Mouse (Mus musculus) cerebellum, adult (tissue): ENCODE results near the gene Mrpl14.
A peak's percentile ranks its signal among the peaks of the same experiment; 100 is the strongest.

Source experiments
- ATAC-seq: cut with Nextera tagmentation; 2 replicates; pipeline ENCODE4 v1.9.2; 2017; ENCODE audit warnings: mild to moderate bottlenecking, moderate library complexity, mixed read lengths; ENCODE audit not compliant: insufficient number of reproducible peaks, low FRiP score, low TSS enrichment

Gene Mrpl14

GRCm38 (mm10) chr17:45685171-45686092 lies 690 bp upstream of the Mrpl14 start:
- peak; percentile 64 for ATAC-seq

- no peak for ATAC-seq
Measured at GRCm38 (mm10) chr17:45686716-45687115, 594 bp downstream of the Mrpl14 start, which contains the start of gene Tmem63b. Tmem63b (minus strand) TSS chr17:45686905.

- no peak for ATAC-seq
Measured at GRCm38 (mm10) chr17:45689120-45689519, 3.0 kb downstream of the Mrpl14 start.

- ATAC-seq: no peak
Measured at GRCm38 (mm10) chr17:45690044-45690443, 3.9 kb downstream of the Mrpl14 start.

GRCm38 (mm10) chr17:45692159-45692558 lies 6.0 kb downstream of the Mrpl14 start:
- ATAC-seq: no peak

- no peak for ATAC-seq
Measured at GRCm38 (mm10) chr17:45693812-45694565, 7.9 kb downstream of the Mrpl14 start.

- no peak for ATAC-seq
Measured at GRCm38 (mm10) chr17:45695227-45696120, 9.4 kb downstream of the Mrpl14 start.

- ATAC-seq: no peak
Measured at GRCm38 (mm10) chr17:45696981-45697380, 10.9 kb downstream of the Mrpl14 start.

GRCm38 (mm10) chr17:45698368-45698767 lies 12.2 kb downstream of the Mrpl14 start:
- ATAC-seq: no peak

GRCm38 (mm10) chr17:45699039-45699740 lies 13.1 kb downstream of the Mrpl14 start:
- no peak for ATAC-seq

- ATAC-seq: no peak
Measured at GRCm38 (mm10) chr17:45700496-45701235, 14.5 kb downstream of the Mrpl14 start.

- no peak for ATAC-seq
Measured at GRCm38 (mm10) chr17:45701236-45701591, 15.1 kb downstream of the Mrpl14 start.

- ATAC-seq: no peak
Measured at GRCm38 (mm10) chr17:45702254-45702653, 16.1 kb downstream of the Mrpl14 start.

- ATAC-seq: no peak
Measured at GRCm38 (mm10) chr17:45703187-45703586, 17.1 kb downstream of the Mrpl14 start.

- ATAC-seq: no peak
Measured at GRCm38 (mm10) chr17:45706796-45707195, 20.7 kb downstream of the Mrpl14 start.

GRCm38 (mm10) chr17:45707376-45707775 lies 21.3 kb downstream of the Mrpl14 start:
- ATAC-seq: no peak

GRCm38 (mm10) chr17:45708179-45708578 lies 22.1 kb downstream of the Mrpl14 start:
- ATAC-seq: no peak

- ATAC-seq: no peak
Measured at GRCm38 (mm10) chr17:45709829-45710228, 23.7 kb downstream of the Mrpl14 start.

- no peak for ATAC-seq
Measured at GRCm38 (mm10) chr17:45710407-45710806, 24.3 kb downstream of the Mrpl14 start.
